Mouse (Mus musculus) lung, postnatal 0 days (tissue): ENCODE data around the gene Comtd1. TPM values are rescaled to one million over a fixed set of nuclear protein-coding genes. Genes with fewer than 3 reads are reported as not detected.

ENCODE experiments used
- ATAC-seq: fragments of 200-750 bp; cut with Nextera tagmentation; 2 replicates; pipeline ENCODE4 v1.8.0; 2017; ENCODE audit warnings: moderate library complexity
- DNase-seq: peaks from one replicate; pipeline ENCODE4 v3.0.0-alpha.2; 2016; ENCODE audit warnings: low spot score
- H3K27ac ChIP-seq: fragments of 300-500 bp; sonication (generic); 2 replicates; pipeline ENCODE4 v1.5.1; 2014; ENCODE audit warnings: antibody characterized with exemption, mild to moderate bottlenecking, low read length, mixed read lengths
- H3K27me3 ChIP-seq: fragments of 300-500 bp; sonication (generic); replicated peaks from 2 replicates; pipeline ENCODE4 v1.6.1; 2014; ENCODE audit warnings: low read length, mixed read lengths; ENCODE audit not compliant: insufficient read depth
- H3K36me3 ChIP-seq: fragments of 300-500 bp; sonication (generic); 2 replicates; pipeline ENCODE4 v1.6.1; 2014; ENCODE audit warnings: low read length, mixed read lengths; ENCODE audit not compliant: insufficient read depth
- H3K4me1 ChIP-seq: fragments of 300-500 bp; sonication (generic); 2 replicates; pipeline ENCODE4 v1.6.1; 2014; ENCODE audit warnings: antibody characterized with exemption, low read depth, low read length, mixed read lengths; ENCODE audit not compliant: insufficient read depth
- H3K4me2 ChIP-seq: fragments of 300-500 bp; sonication (generic); replicated peaks from 2 replicates; pipeline ENCODE4 v1.6.1; 2014; ENCODE audit warnings: low read depth, mild to moderate bottlenecking, low read length, moderate library complexity, mixed read lengths
- H3K4me3 ChIP-seq: fragments of 300-500 bp; sonication (generic); 2 replicates; pipeline ENCODE4 v1.5.1; 2014; ENCODE audit warnings: low read depth, low read length
- H3K9ac ChIP-seq: fragments of 300-500 bp; sonication (generic); replicated peaks from 2 replicates; pipeline ENCODE4 v1.6.1; 2014; ENCODE audit warnings: low read depth, mild to moderate bottlenecking
- H3K9me3 ChIP-seq: fragments of 300-500 bp; sonication (generic); 2 replicates; pipeline ENCODE4 v1.6.1; 2016; ENCODE audit warnings: low read length, mixed read lengths
- CTCF ChIP-seq: IDR thresholded peaks from 2 replicates; pipeline ENCODE4 v1.5.1; 2016; ENCODE audit warnings: antibody characterized with exemption, mild to moderate bottlenecking
- EP300 ChIP-seq: IDR thresholded peaks from 2 replicates; pipeline ENCODE4 v1.6.1; 2016; ENCODE audit warnings: antibody characterized with exemption, mild to moderate bottlenecking, control low read depth
- WGBS: fragments of 180-500 bp; shearing (Covaris S2); extraction: QIAGEN DNeasy Blood & Tissue Kit; methylation state at CpG from one replicate; pipeline ENCODE4 v1.1.7; 2014; 5-methylcytosine and 5-hydroxymethylcytosine counted together
- polyA plus RNA-seq: library from polyadenylated mRNA; unstranded; fragments of >200 nt; fragmentation: Nextera tagmentation; extraction: Ambion mirVana; gene quantifications from 2 replicates; pipeline ENCODE4 v1.2.1, GENCODE M21; 2015

Comtd1 gene
- polyA plus RNA-seq, 1 experiment from 2014 or later, result 13.0 TPM

- 52% methylated on average over 8 of the region's 8 CpGs for WGBS
- TF ChIP-seq EP300 (no peak), CTCF (no peak)
- ATAC-seq, result no peak
- no peaks in the 10 kb centered on the region for H3K4me1 ChIP-seq
- H3K9ac ChIP-seq, result no peak overlapping the region
- peaks cover 40% of the 10 kb centered on the region for H3K36me3 ChIP-seq
- H3K4me2 ChIP-seq, result no peak overlapping the region
- H3K4me3 ChIP-seq, result no peak overlapping the region
- H3K9me3 ChIP-seq, result no peaks in the 10 kb centered on the region
- DNase-seq, result no peak
- H3K27me3 ChIP-seq, result no peaks in the 10 kb centered on the region
- no peak overlapping the region for H3K27ac ChIP-seq
Measured at GRCm38 (mm10) chr14:21838336-21839017, 10.3 kb downstream of the Comtd1 start.

- Histone ChIP-seq H3K9ac (peak overlapping the region; percentile 74), H3K9me3 (no peaks in the 10 kb centered on the region), H3K4me2 (peak overlapping the region; percentile 55), H3K27me3 (no peaks in the 10 kb centered on the region), H3K27ac (peak overlapping the region; percentile 92), H3K36me3 (peaks cover 5% of the 10 kb centered on the region; the same call in 1 of the 2 replicates), H3K4me1 (peaks cover 4% of the 10 kb centered on the region; the same call in 1 of the 2 replicates), H3K4me3 (peak overlapping the region; percentile 91)
- WGBS, result under 1% methylated on average over 28 of the region's 28 CpGs
- TF ChIP-seq CTCF (0 out of 2 replicates have a peak, but pooled peaks have one; percentile 1), EP300 (no peak)
- peak; percentile 81 for DNase-seq
- 0 out of 2 replicates have a peak, but pooled peaks have one; percentile 1 for ATAC-seq
Measured at GRCm38 (mm10) chr14:21831830-21832403, 16.9 kb downstream of the Comtd1 start.

DNA sequence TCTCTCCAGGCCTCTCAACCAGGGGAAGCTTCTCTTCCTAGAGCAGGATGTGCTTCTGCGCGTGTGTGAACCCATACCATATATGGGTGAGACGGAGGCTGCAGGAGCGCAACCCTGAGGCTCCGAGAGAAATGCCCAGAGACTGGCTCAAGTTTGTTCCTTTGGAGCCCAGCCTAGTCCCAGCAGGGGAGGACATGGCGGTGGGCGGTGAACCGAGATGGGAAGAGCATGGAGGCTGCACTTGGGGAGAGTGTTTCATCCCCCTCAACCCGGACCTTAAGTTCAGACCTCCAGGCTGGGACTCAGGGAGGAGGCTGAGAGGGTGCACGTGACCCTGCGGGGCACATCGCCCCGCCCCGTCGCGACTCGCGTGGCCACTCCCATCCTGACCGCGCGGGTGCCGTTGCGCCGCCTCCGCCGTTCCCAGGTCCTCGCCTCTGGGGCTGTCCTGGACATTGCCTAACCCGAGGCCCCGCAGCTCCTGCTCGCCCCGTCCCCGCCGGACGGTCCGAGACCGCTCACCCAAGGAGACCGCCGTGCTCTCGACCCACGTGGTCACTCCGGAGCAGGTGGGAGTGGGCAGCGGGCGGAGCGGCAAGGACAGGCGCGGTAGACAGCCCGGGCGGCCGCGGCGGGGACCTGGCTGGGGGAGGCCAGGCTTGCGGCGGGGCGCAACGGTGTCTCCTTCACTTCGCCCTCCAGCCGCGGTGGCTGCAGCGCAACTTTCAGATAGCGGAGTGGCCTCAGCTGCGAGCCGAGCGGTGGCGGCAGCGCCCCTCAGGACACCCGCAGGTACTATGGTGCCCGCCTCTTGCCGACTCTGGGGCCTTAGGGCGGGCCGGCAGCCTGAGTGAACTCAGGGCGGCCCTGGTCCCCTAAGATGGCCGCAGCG is 17.7 kb downstream of the Comtd1 start:
- under 1% methylated on average over 60 of the region's 73 CpGs for WGBS
- Histone ChIP-seq H3K9ac (peak overlapping the region; percentile 74), H3K9me3 (no peaks in the 10 kb centered on the region), H3K4me3 (peak overlapping the region; percentile 91), H3K4me2 (peak overlapping the region; percentile 55), H3K36me3 (no peaks in the 10 kb centered on the region; the same call in 1 of the 2 replicates), H3K4me1 (peaks cover 10% of the 10 kb centered on the region; the same call in 1 of the 2 replicates), H3K27me3 (no peaks in the 10 kb centered on the region), H3K27ac (peak overlapping the region; percentile 92)
- TF ChIP-seq EP300 (no peak), CTCF (peak; percentile 35)
- DNase-seq, result peak; percentile 97
- peak; percentile 98 for ATAC-seq

GRCm38 (mm10) chr14:21825786-21826491 is 22.8 kb downstream of the Comtd1 start:
- no peaks in the 10 kb centered on the region for H3K36me3 ChIP-seq
- no peak overlapping the region for H3K27ac ChIP-seq
- no peak overlapping the region for H3K9ac ChIP-seq
- H3K4me1 ChIP-seq, result peaks cover 20% of the 10 kb centered on the region; the same call in 1 of the 2 replicates
- H3K4me2 ChIP-seq, result no peak overlapping the region
- TF ChIP-seq EP300 (no peak), CTCF (no peak)
- H3K27me3 ChIP-seq, result no peaks in the 10 kb centered on the region
- 51% methylated on average over 9 of the region's 9 CpGs for WGBS
- ATAC-seq, result no peak
- no peak for DNase-seq
- no peak overlapping the region for H3K4me3 ChIP-seq
- no peaks in the 10 kb centered on the region for H3K9me3 ChIP-seq

GRCm38 (mm10) chr14:21824938-21825337 is 23.8 kb downstream of the Comtd1 start, which contains the start of gene Vdac2:
Gene Vdac2, plus strand, starts transcription at chr14:21825238.
- Histone ChIP-seq H3K4me2 (no peak within 1 kb of the TSS), H3K9ac (no peak within 1 kb of the TSS)
- ATAC-seq, result no peak

More at GRCm38 (mm10) chr14:21824938-21825337, 23.8 kb downstream of the Comtd1 start, which contains the start of gene Vdac2:
- peaks cover 20% of the 10 kb centered on the region; the same call in 1 of the 2 replicates for H3K4me1 ChIP-seq
- peak within 1 kb of the TSS; percentile 33; the same call in 1 of the 2 replicates for H3K27ac ChIP-seq
- H3K4me3 ChIP-seq, result no peak within 1 kb of the TSS
- no peak for DNase-seq
- H3K9me3 ChIP-seq, result no peaks in the 10 kb centered on the region
- H3K36me3 ChIP-seq, result no peaks in the 10 kb centered on the region
- TF ChIP-seq EP300 (no peak), CTCF (no peak)
- no peaks in the 10 kb centered on the region for H3K27me3 ChIP-seq
- WGBS, result 68% methylated on average over 2 of the region's 2 CpGs
